Mouse (Mus musculus) midbrain, embryonic 15.5 days (tissue): ENCODE measurements at regions not wholly inside any gene's neighbourhood (a gene's known extent, or its start where the extent isn't known, plus 50 kb on each side); places are given as distances from the start of the nearest gene placed in this dataset. TPM values are rescaled to one million over a fixed set of nuclear protein-coding genes. Genes with fewer than 3 reads are reported as not detected.

ENCODE experiments used
- ATAC-seq: fragments of 200-750 bp; cut with Nextera tagmentation; replicated peaks from 2 replicates; pipeline ENCODE4 v1.8.0; 2017; ENCODE audit warnings: moderate TSS enrichment
- H3K27ac ChIP-seq: fragments of 300-500 bp; sonication (generic); 2 replicates; pipeline ENCODE4 v1.5.1; 2015; ENCODE audit warnings: mild to moderate bottlenecking, inconsistent platforms
- H3K27me3 ChIP-seq: fragments of 300-500 bp; sonication (generic); replicated peaks from 2 replicates; pipeline ENCODE4 v1.6.1; 2015; ENCODE audit warnings: inconsistent platforms
- H3K36me3 ChIP-seq: fragments of 300-500 bp; sonication (generic); replicated peaks from 2 replicates; pipeline ENCODE4 v1.6.1; 2015; ENCODE audit warnings: inconsistent platforms
- H3K4me1 ChIP-seq: fragments of 300-500 bp; sonication (generic); 2 replicates; pipeline ENCODE4 v1.6.1; 2015; ENCODE audit warnings: inconsistent platforms
- H3K4me2 ChIP-seq: fragments of 300-500 bp; sonication (generic); 2 replicates; pipeline ENCODE4 v1.6.1; 2015; ENCODE audit warnings: inconsistent platforms, mild to moderate bottlenecking, moderate library complexity
- H3K4me3 ChIP-seq: fragments of 300-500 bp; sonication (generic); 2 replicates; pipeline ENCODE4 v1.5.1; 2015; ENCODE audit warnings: mild to moderate bottlenecking, inconsistent platforms
- H3K9ac ChIP-seq: fragments of 300-500 bp; sonication (generic); 2 replicates; pipeline ENCODE4 v1.6.1; 2015; ENCODE audit warnings: mild to moderate bottlenecking, inconsistent platforms
- H3K9me3 ChIP-seq: fragments of 300-500 bp; sonication (generic); 2 replicates; pipeline ENCODE4 v1.6.1; 2016; ENCODE audit warnings: inconsistent platforms
- WGBS: fragments of 180-500 bp; shearing (Covaris S2); methylation state at CpG from one replicate; pipeline ENCODE4 v1.1.7; 2015; ENCODE audit warnings: mixed read lengths; 5-methylcytosine and 5-hydroxymethylcytosine counted together
- microRNA-seq: library from miRNA; unstranded; fragments of <30 nt; microRNA quantifications from one replicate; pipeline ENCODE4, GENCODE M21; 2016

- Histone ChIP-seq H3K9me3 (no peaks in the 10 kb centered on the region), H3K36me3 (no peaks in the 10 kb centered on the region), H3K27me3 (no peaks in the 10 kb centered on the region), H3K27ac (no peak overlapping the region), H3K4me1 (no peaks in the 10 kb centered on the region), H3K4me3 (no peak overlapping the region), H3K4me2 (no peak overlapping the region), H3K9ac (no peak overlapping the region)
- WGBS = 66% methylated on average over 3 of the region's 3 CpGs
- ATAC-seq = no peak
Observed at GRCm38 (mm10) chr11:24865067-24865796, 787.4 kb downstream of the Bcl11a start.

Small RNA genes in the stretch of these regions (microRNA-seq; reads per million reads assigned to microRNA genes)
- gene Gm25507 = not detected
